Mouse (Mus musculus): ENCODE results near the gene Txnrd2. TPM values are rescaled to one million over a fixed set of nuclear protein-coding genes. Genes with fewer than 3 reads are reported as not detected.

The Txnrd2 gene
- polyA plus RNA-seq, 1 experiment from 2014 or later, result 31.7 TPM

- no peak for ATAC-seq (ENCODE audit: low FRiP score, low read depth)
- WGBS, result 59% methylated on average over 4 of the region's 4 CpGs
- Histone ChIP-seq H3K36me3 (peaks cover 16% of the 10 kb centered on the region), H3K4me2 (no peak overlapping the region), H3K9ac (no peak overlapping the region), H3K27me3 (no peaks in the 10 kb centered on the region), H3K27ac (replicated peaks) (0 out of 2 replicates have a peak overlapping the region, but pooled peaks have one; percentile 12), H3K4me1 (replicated peaks) (peaks cover 33% of the 10 kb centered on the region), H3K9me3 (no peaks in the 10 kb centered on the region), H3K4me3 (no peak overlapping the region)
These were observed 16.4 kb upstream of the Txnrd2 start for GRCm38 (mm10) chr16:18409776-18410175.

- Histone ChIP-seq H3K9ac (no peak overlapping the region), H3K4me1 (replicated peaks) (peaks cover 33% of the 10 kb centered on the region), H3K36me3 (peaks cover 12% of the 10 kb centered on the region), H3K4me2 (no peak overlapping the region), H3K27me3 (no peaks in the 10 kb centered on the region), H3K4me3 (no peak overlapping the region), H3K9me3 (no peaks in the 10 kb centered on the region), H3K27ac (replicated peaks) (no peak overlapping the region)
- whole genome bisulfite sequencing, result 79% methylated on average over 5 of the region's 5 CpGs
- no peak for ATAC-seq (ENCODE audit: low FRiP score, low read depth)
These were observed 15.8 kb upstream of the Txnrd2 start for GRCm38 (mm10) chr16:18410418-18410817.

- WGBS, result 55% methylated on average over 13 of the region's 13 CpGs
- no peak overlapping the region for H3K27ac ChIP-seq (replicated peaks)
- peaks cover 9% of the 10 kb centered on the region; the same call in 1 of the 2 replicates for H3K36me3 ChIP-seq
- H3K4me1 ChIP-seq (replicated peaks), result peaks cover 33% of the 10 kb centered on the region
- ATAC-seq (ENCODE audit: low FRiP score, low read depth), result no peak; the same call in 1 of the 2 replicates
- H3K9me3 ChIP-seq, result no peaks in the 10 kb centered on the region
- H3K9ac ChIP-seq, result no peak overlapping the region
- no peak overlapping the region for H3K4me2 ChIP-seq
- no peaks in the 10 kb centered on the region for H3K27me3 ChIP-seq
- H3K4me3 ChIP-seq, result no peak overlapping the region
These were observed 15.0 kb upstream of the Txnrd2 start for GRCm38 (mm10) chr16:18411026-18411649.

GRCm38 (mm10) chr16:18411802-18412476, 14.2 kb upstream of the Txnrd2 start:
- 0 out of 2 replicates have a peak, but pooled peaks have one; percentile 4 for ATAC-seq (ENCODE audit: low FRiP score, low read depth)
- Histone ChIP-seq H3K36me3 (peaks cover 7% of the 10 kb centered on the region; the same call in 1 of the 2 replicates), H3K9me3 (no peaks in the 10 kb centered on the region), H3K4me3 (no peak overlapping the region), H3K4me1 (replicated peaks) (peaks cover 37% of the 10 kb centered on the region), H3K27ac (replicated peaks) (no peak overlapping the region), H3K4me2 (no peak overlapping the region), H3K27me3 (no peaks in the 10 kb centered on the region), H3K9ac (no peak overlapping the region)
- WGBS, result 80% methylated on average over 12 of the region's 12 CpGs

- Histone ChIP-seq H3K4me1 (replicated peaks) (peaks cover 29% of the 10 kb centered on the region), H3K4me3 (no peak overlapping the region)
- WGBS, result 86% methylated on average over 7 of the region's 7 CpGs
These were observed 13.0 kb upstream of the Txnrd2 start for GRCm38 (mm10) chr16:18413032-18413816.

GRCm38 (mm10) chr16:18416094-18416761, 10.0 kb upstream of the Txnrd2 start:
- peaks cover 12% of the 10 kb centered on the region for H3K4me1 ChIP-seq (replicated peaks)
- no peak overlapping the region for H3K4me3 ChIP-seq
- H3K27ac ChIP-seq (replicated peaks), result peak overlapping the region; percentile 2
- no peak overlapping the region for H3K9ac ChIP-seq
- 54% methylated on average over 18 of the region's 18 CpGs for WGBS
- no peaks in the 10 kb centered on the region for H3K9me3 ChIP-seq
- H3K4me2 ChIP-seq, result no peak overlapping the region
- no peaks in the 10 kb centered on the region for H3K27me3 ChIP-seq
- no peak for ATAC-seq (ENCODE audit: low FRiP score, low read depth)
- 0 out of 2 replicates have a peak, but pooled peaks cover 4% of the 10 kb centered on the region for H3K36me3 ChIP-seq

More at GRCm38 (mm10) chr16:18413032-18413816, 13.0 kb upstream of the Txnrd2 start:
- H3K27me3 ChIP-seq, result no peaks in the 10 kb centered on the region
- no peak overlapping the region for H3K4me2 ChIP-seq
- ATAC-seq (ENCODE audit: low FRiP score, low read depth), result no peak
- no peaks in the 10 kb centered on the region for H3K9me3 ChIP-seq
- 0 out of 2 replicates have a peak, but pooled peaks cover 4% of the 10 kb centered on the region for H3K36me3 ChIP-seq
- H3K9ac ChIP-seq, result no peak overlapping the region
- H3K27ac ChIP-seq (replicated peaks), result no peak overlapping the region

GRCm38 (mm10) chr16:18416837-18417236, 9.3 kb upstream of the Txnrd2 start:
- Histone ChIP-seq H3K4me2 (no peak overlapping the region), H3K36me3 (peaks cover 8% of the 10 kb centered on the region; the same call in 1 of the 2 replicates), H3K27ac (replicated peaks) (peak overlapping the region; percentile 2), H3K4me3 (no peak overlapping the region), H3K9me3 (no peaks in the 10 kb centered on the region), H3K4me1 (replicated peaks) (peaks cover 6% of the 10 kb centered on the region), H3K9ac (no peak overlapping the region), H3K27me3 (no peaks in the 10 kb centered on the region)
- no peak for ATAC-seq (ENCODE audit: low FRiP score, low read depth)
- WGBS, result 83% methylated on average over 3 of the region's 3 CpGs

- no peak for ATAC-seq (ENCODE audit: low FRiP score, low read depth)
- Histone ChIP-seq H3K4me3 (no peak overlapping the region), H3K27me3 (no peaks in the 10 kb centered on the region), H3K9me3 (no peaks in the 10 kb centered on the region), H3K4me2 (no peak overlapping the region), H3K4me1 (replicated peaks) (peaks cover 4% of the 10 kb centered on the region; the same call in 1 of the 2 replicates), H3K36me3 (peaks cover 15% of the 10 kb centered on the region), H3K9ac (no peak overlapping the region), H3K27ac (replicated peaks) (no peak overlapping the region)
- WGBS, result 93% methylated on average over 5 of the region's 5 CpGs
These were observed 8.7 kb upstream of the Txnrd2 start for GRCm38 (mm10) chr16:18417491-18417890.

- Histone ChIP-seq H3K4me2 (no peak overlapping the region), H3K4me3 (no peak overlapping the region), H3K36me3 (peaks cover 19% of the 10 kb centered on the region), H3K27ac (replicated peaks) (no peak overlapping the region), H3K27me3 (no peaks in the 10 kb centered on the region), H3K4me1 (replicated peaks) (peaks cover 9% of the 10 kb centered on the region), H3K9me3 (no peaks in the 10 kb centered on the region), H3K9ac (no peak overlapping the region)
- WGBS, result 89% methylated on average over 4 of the region's 4 CpGs
- ATAC-seq (ENCODE audit: low FRiP score, low read depth), result no peak
These were observed 7.2 kb upstream of the Txnrd2 start for GRCm38 (mm10) chr16:18418756-18419602.

- ATAC-seq (ENCODE audit: low FRiP score, low read depth), result no peak
- no peak overlapping the region for H3K4me2 ChIP-seq
- H3K4me3 ChIP-seq, result no peak overlapping the region
- peaks cover 19% of the 10 kb centered on the region for H3K36me3 ChIP-seq
- 76% methylated on average over 1 of the region's 1 CpGs for WGBS
- no peak overlapping the region for H3K27ac ChIP-seq (replicated peaks)
- no peak overlapping the region for H3K9ac ChIP-seq
- H3K4me1 ChIP-seq (replicated peaks), result peaks cover 16% of the 10 kb centered on the region
- no peaks in the 10 kb centered on the region for H3K27me3 ChIP-seq
- H3K9me3 ChIP-seq, result no peaks in the 10 kb centered on the region
These were observed 6.6 kb upstream of the Txnrd2 start for GRCm38 (mm10) chr16:18419603-18420026.

GRCm38 (mm10) chr16:18420571-18420970, 5.6 kb upstream of the Txnrd2 start:
- H3K9me3 ChIP-seq, result no peaks in the 10 kb centered on the region
- WGBS, result 64% methylated on average over 3 of the region's 3 CpGs
- ATAC-seq (ENCODE audit: low FRiP score, low read depth), result no peak

More at GRCm38 (mm10) chr16:18420571-18420970, 5.6 kb upstream of the Txnrd2 start:
- Histone ChIP-seq H3K4me3 (no peak overlapping the region), H3K4me1 (replicated peaks) (peaks cover 25% of the 10 kb centered on the region), H3K9ac (no peak overlapping the region), H3K27me3 (no peaks in the 10 kb centered on the region), H3K36me3 (peaks cover 16% of the 10 kb centered on the region), H3K27ac (replicated peaks) (no peak overlapping the region), H3K4me2 (no peak overlapping the region)
